Mouse (Mus musculus) cerebellum, adult 2 months (tissue): ENCODE results near the gene 4930564D02Rik. TPM values are rescaled to one million over a fixed set of nuclear protein-coding genes. Genes with fewer than 3 reads are reported as not detected.

Experiments
- DNase-seq, 2 experiments: peaks; one replicate each; pipeline ENCODE4 v3.0.0; 2021
- H3K27ac ChIP-seq: fragments of 200-500 bp; 2 replicates; pipeline ENCODE4 v1.5.1; 2012; ENCODE audit warnings: low read length, control low read depth, inconsistent platforms; ENCODE audit not compliant: insufficient read depth
- H3K27me3 ChIP-seq: fragments of 200-500 bp; 2 replicates; pipeline ENCODE4 v1.6.1; 2012; ENCODE audit warnings: inconsistent platforms, mild to moderate bottlenecking, low read length, moderate library complexity; ENCODE audit not compliant: control insufficient read depth, insufficient read depth
- H3K4me1 ChIP-seq: fragments of 200-500 bp; 2 replicates; pipeline ENCODE4 v1.6.1; 2011; ENCODE audit warnings: low read length; ENCODE audit not compliant: control insufficient read depth, insufficient read depth
- H3K4me3 ChIP-seq: fragments of 200-500 bp; replicated peaks from 2 replicates; pipeline ENCODE3; 2011; ENCODE audit warnings: mild to moderate bottlenecking, low read depth, low read length, control low read depth; ENCODE audit not compliant: insufficient read depth
- CTCF ChIP-seq: fragments of 200-500 bp; IDR thresholded peaks from 2 replicates; pipeline ENCODE4 v1.5.1; 2011; ENCODE audit warnings: low read depth, mild to moderate bottlenecking, control low read depth, low read length, moderate library complexity, borderline replicate concordance; ENCODE audit not compliant: insufficient read depth
- POLR2A ChIP-seq: fragments of 200-500 bp; IDR thresholded peaks from 2 replicates; pipeline ENCODE4 v1.6.1; 2011; ENCODE audit warnings: low read length, control low read depth, borderline replicate concordance; ENCODE audit not compliant: insufficient read depth
- WGBS: fragments of 180-500 bp; shearing (Covaris S2); methylation state at CpG from one replicate; pipeline ENCODE4 v1.1.7; 2018; 5-methylcytosine and 5-hydroxymethylcytosine counted together
- polyA plus RNA-seq: library from polyadenylated mRNA; depleted of rRNA; stranded (reverse); fragments of >200 nt; gene quantifications from 2 replicates; pipeline ENCODE4 v1.2.3, GENCODE M21; 2012

4930564D02Rik gene
- polyA plus RNA-seq, 1 experiment: not detected

GRCm38 (mm10) chr3:105052171-105052936, 14.3 kb upstream of the 4930564D02Rik start:
- TF ChIP-seq POLR2A: no peak
- no peak for TF ChIP-seq CTCF
- peaks cover 3% of the 10 kb centered on the region; the same call in 1 of the 2 replicates for H3K4me1 ChIP-seq
- no peaks in the 10 kb centered on the region for H3K27me3 ChIP-seq
- 0 out of 2 replicates have a peak overlapping the region, but pooled peaks have one; percentile 28 for H3K27ac ChIP-seq
- no peak for DNase-seq
- under 1% methylated on average over 37 of the region's 37 CpGs for WGBS
- peak overlapping the region; percentile 68 for H3K4me3 ChIP-seq

- H3K27me3 ChIP-seq: no peaks in the 10 kb centered on the region
- WGBS: 2% methylated on average over 31 of the region's 31 CpGs
- peaks cover 3% of the 10 kb centered on the region; the same call in 1 of the 2 replicates for H3K4me1 ChIP-seq
- peak within 1 kb of the TSS; percentile 77 for H3K4me3 ChIP-seq
- TF ChIP-seq POLR2A: peak; percentile 97
- TF ChIP-seq CTCF: no peak
- H3K27ac ChIP-seq: peak within 1 kb of the TSS; percentile 28; the same call in 1 of the 2 replicates
- peak; percentile 99 to 100 for DNase-seq
These were observed 13.5 kb upstream of the 4930564D02Rik start, which contains the start of gene Cttnbp2nl for GRCm38 (mm10) chr3:105052937-105053697. Cttnbp2nl (minus strand) TSS chr3:105053146.

- no peak for DNase-seq
- Histone ChIP-seq H3K27ac (0 out of 2 replicates have a peak overlapping the region, but pooled peaks have one; percentile 26), H3K4me1 (peaks cover 3% of the 10 kb centered on the region; the same call in 1 of the 2 replicates), H3K4me3 (peak overlapping the region; percentile 77), H3K27me3 (no peaks in the 10 kb centered on the region)
- TF ChIP-seq CTCF (no peak), POLR2A (no peak)
- WGBS: 74% methylated on average over 4 of the region's 4 CpGs
These were observed 13.0 kb upstream of the 4930564D02Rik start for GRCm38 (mm10) chr3:105053698-105054001.

- Histone ChIP-seq H3K27ac (no peak overlapping the region), H3K4me3 (no peak overlapping the region), H3K27me3 (no peaks in the 10 kb centered on the region), H3K4me1 (peaks cover 3% of the 10 kb centered on the region; the same call in 1 of the 2 replicates)
- no peak for TF ChIP-seq CTCF
- no peak for TF ChIP-seq POLR2A
- WGBS: 78% methylated on average over 7 of the region's 7 CpGs
- DNase-seq: peak in 1 of 2 experiments; percentile 15
These were observed 11.7 kb upstream of the 4930564D02Rik start for GRCm38 (mm10) chr3:105054952-105055351.

- no peak overlapping the region for H3K4me3 ChIP-seq
- H3K27me3 ChIP-seq: no peaks in the 10 kb centered on the region
- DNase-seq: no peak
- no peaks in the 10 kb centered on the region; the same call in 1 of the 2 replicates for H3K4me1 ChIP-seq
- no peak for TF ChIP-seq CTCF
- TF ChIP-seq POLR2A: no peak
- H3K27ac ChIP-seq: no peak overlapping the region; the same call in 1 of the 2 replicates
- 65% methylated on average over 4 of the region's 4 CpGs for WGBS
These were observed 11.0 kb upstream of the 4930564D02Rik start for GRCm38 (mm10) chr3:105055666-105056065.

- Histone ChIP-seq H3K27me3 (no peaks in the 10 kb centered on the region), H3K4me3 (peak overlapping the region; percentile 66), H3K27ac (no peak overlapping the region), H3K4me1 (no peaks in the 10 kb centered on the region)
- TF ChIP-seq POLR2A (no peak), CTCF (peak; percentile 96)
- peak; percentile 83 to 89 for DNase-seq
- 9% methylated on average over 25 of the region's 25 CpGs for WGBS
These were observed 7.8 kb upstream of the 4930564D02Rik start for GRCm38 (mm10) chr3:105058627-105059513.

GRCm38 (mm10) chr3:105059911-105060310, 6.7 kb upstream of the 4930564D02Rik start:
- Histone ChIP-seq H3K4me1 (no peaks in the 10 kb centered on the region), H3K27me3 (no peaks in the 10 kb centered on the region), H3K27ac (no peak overlapping the region), H3K4me3 (no peak overlapping the region)
- DNase-seq: no peak
- 91% methylated on average over 7 of the region's 7 CpGs for WGBS
- TF ChIP-seq CTCF (no peak), POLR2A (no peak)
